Mouse (Mus musculus): ENCODE results near the gene Hivep3.

- TF ChIP-seq CTCF (IDR thresholded peaks at IDR 0.05; ENCODE audit: borderline replicate concordance, control insufficient read depth, extremely low read depth, insufficient read depth, low read length, poor library complexity) (no peak), POLR2A (IDR thresholded peaks at IDR 0.05; ENCODE audit: control insufficient read depth, extremely low read depth, insufficient read depth, low read length, poor library complexity) (no peak)
These were observed 350.1 kb downstream of the Hivep3 start for GRCm38 (mm10) chr4:120083700-120084099.

Measured in thymus, adult 2 months (tissue).